Mouse (Mus musculus): ENCODE data around the gene Clec16a. TPM values are rescaled to one million over a fixed set of nuclear protein-coding genes. Genes with fewer than 3 reads are reported as not detected.

Clec16a gene
- polyA plus RNA-seq (2014; fragmentation: Nextera tagmentation; extraction: Ambion mirVana), result 67.1 and 68.7 TPM in 2 replicates

DNA sequence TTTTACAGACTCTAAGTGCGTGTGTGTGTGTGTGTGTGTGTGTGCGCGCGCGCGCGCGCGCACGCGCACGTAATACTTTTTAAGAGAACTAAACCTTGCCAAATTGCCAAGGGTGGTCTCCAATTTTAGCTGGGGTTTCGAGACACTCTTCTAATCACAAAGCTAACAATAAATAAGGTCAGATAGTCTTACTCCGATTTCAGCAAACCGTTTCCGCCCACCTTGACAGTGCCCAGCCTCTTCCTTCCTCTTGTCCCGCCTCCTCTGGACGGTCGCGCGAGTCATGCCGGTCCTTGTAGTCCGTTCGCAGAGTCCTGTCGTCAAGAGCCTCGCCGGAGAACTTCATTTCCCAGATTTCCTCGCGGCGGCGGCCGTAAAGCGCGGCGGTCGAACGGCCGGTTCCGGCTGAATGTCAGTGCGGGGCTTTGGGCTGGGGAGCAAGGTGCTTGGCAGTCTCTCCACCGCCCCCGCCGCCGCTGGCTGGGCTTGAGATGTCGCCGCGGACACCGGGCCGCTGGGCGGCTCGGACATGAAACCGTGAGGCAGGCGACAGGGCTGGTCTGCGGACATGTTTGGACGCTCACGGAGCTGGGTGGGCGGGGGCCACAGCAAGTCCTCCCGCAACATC, at the start of gene Clec16a:
Clec16a (plus strand) TSS at position 345 of the 628 bp plus-strand sequence.
- WGBS, result under 1% methylated on average over 58 of the region's 58 CpGs
- H3K36me3 ChIP-seq (replicated peaks; ENCODE audit: control insufficient read depth, insufficient read depth), result no peaks in the 10 kb centered on the region
- H3K4me3 ChIP-seq (replicated peaks; ENCODE audit: low read length), result peak within 1 kb of the TSS; percentile 97
- H3K4me2 ChIP-seq (replicated peaks), result peak within 1 kb of the TSS; percentile 58
- H3K9ac ChIP-seq, result peak within 1 kb of the TSS; percentile 91
- peak; percentile 94 for DNase-seq (ENCODE audit: low spot score)
- H3K27ac ChIP-seq, result peak within 1 kb of the TSS; percentile 49; the same call in 1 of the 2 replicates
- H3K9me3 ChIP-seq (ENCODE audit: control insufficient read depth, low read length), result no peaks in the 10 kb centered on the region
- H3K4me1 ChIP-seq (replicated peaks; ENCODE audit: control insufficient read depth, insufficient read depth, low read length), result peaks cover 33% of the 10 kb centered on the region
- ATAC-seq (ENCODE audit: low FRiP score), result peak; percentile 93
- no peaks in the 10 kb centered on the region for H3K27me3 ChIP-seq (ENCODE audit: control insufficient read depth, insufficient read depth, low read length)

DNA sequence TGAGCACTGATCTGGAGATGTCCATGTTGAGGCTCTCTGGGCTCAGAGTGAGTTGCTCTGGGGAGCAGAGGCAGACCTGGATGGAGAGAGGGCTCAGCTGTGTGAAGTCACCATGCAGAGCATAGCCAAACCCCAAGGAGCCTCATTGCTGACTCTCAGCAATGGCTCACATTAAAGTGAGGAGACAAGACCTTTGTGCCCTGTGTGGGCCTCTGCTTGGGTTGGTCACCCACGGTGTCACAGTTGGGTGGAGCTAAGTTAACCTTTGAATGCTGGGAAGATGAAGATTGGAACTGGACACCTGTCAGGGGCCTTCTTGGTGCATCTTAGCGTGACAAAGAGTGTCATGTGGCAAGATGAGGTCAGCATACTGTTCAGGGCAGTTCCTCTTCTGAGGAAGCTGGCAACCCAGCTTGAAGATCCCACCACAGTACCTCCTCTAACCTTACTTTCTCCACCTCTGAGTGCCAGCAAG, 49.3 kb upstream of the Clec16a start:
- H3K9ac ChIP-seq, result no peak overlapping the region
- no peaks in the 10 kb centered on the region for H3K4me1 ChIP-seq (replicated peaks; ENCODE audit: control insufficient read depth, insufficient read depth, low read length)
- H3K4me2 ChIP-seq (replicated peaks), result no peak overlapping the region
- H3K4me3 ChIP-seq (replicated peaks; ENCODE audit: low read length), result no peak overlapping the region
- H3K27me3 ChIP-seq (ENCODE audit: control insufficient read depth, insufficient read depth, low read length), result no peaks in the 10 kb centered on the region
- H3K36me3 ChIP-seq (replicated peaks; ENCODE audit: control insufficient read depth, insufficient read depth), result no peaks in the 10 kb centered on the region
- DNase-seq (ENCODE audit: low spot score) (no peak), ATAC-seq (ENCODE audit: low FRiP score) (no peak)
- WGBS, result 69% methylated on average over 2 of the region's 2 CpGs
- H3K9me3 ChIP-seq (ENCODE audit: control insufficient read depth, low read length), result no peaks in the 10 kb centered on the region
- no peak overlapping the region for H3K27ac ChIP-seq

- Histone ChIP-seq H3K27ac (no peak overlapping the region), H3K4me1 (replicated peaks; ENCODE audit: control insufficient read depth, insufficient read depth, low read length) (no peaks in the 10 kb centered on the region), H3K27me3 (ENCODE audit: control insufficient read depth, insufficient read depth, low read length) (no peaks in the 10 kb centered on the region), H3K4me3 (replicated peaks; ENCODE audit: low read length) (no peak overlapping the region), H3K9me3 (ENCODE audit: control insufficient read depth, low read length) (no peaks in the 10 kb centered on the region), H3K9ac (no peak overlapping the region), H3K4me2 (replicated peaks) (no peak overlapping the region), H3K36me3 (replicated peaks; ENCODE audit: control insufficient read depth, insufficient read depth) (no peaks in the 10 kb centered on the region)
- DNase-seq (ENCODE audit: low spot score), result no peak
- WGBS, result 63% methylated on average over 5 of the region's 5 CpGs
- no peak for ATAC-seq (ENCODE audit: low FRiP score)
These were observed 47.0 kb upstream of the Clec16a start for GRCm38 (mm10) chr16:10498096-10498602.

- Histone ChIP-seq H3K9me3 (ENCODE audit: control insufficient read depth, low read length) (no peaks in the 10 kb centered on the region), H3K4me3 (replicated peaks; ENCODE audit: low read length) (no peak overlapping the region), H3K36me3 (replicated peaks; ENCODE audit: control insufficient read depth, insufficient read depth) (no peaks in the 10 kb centered on the region), H3K4me1 (replicated peaks; ENCODE audit: control insufficient read depth, insufficient read depth, low read length) (no peaks in the 10 kb centered on the region), H3K27me3 (ENCODE audit: control insufficient read depth, insufficient read depth, low read length) (no peaks in the 10 kb centered on the region), H3K4me2 (replicated peaks) (no peak overlapping the region), H3K9ac (no peak overlapping the region), H3K27ac (no peak overlapping the region)
- 58% methylated on average over 1 of the region's 1 CpGs for WGBS
- no peak for ATAC-seq (ENCODE audit: low FRiP score)
- no peak for DNase-seq (ENCODE audit: low spot score)
These were observed 46.0 kb upstream of the Clec16a start for GRCm38 (mm10) chr16:10499122-10499521.

- Histone ChIP-seq H3K27me3 (ENCODE audit: control insufficient read depth, insufficient read depth, low read length) (no peaks in the 10 kb centered on the region), H3K36me3 (replicated peaks; ENCODE audit: control insufficient read depth, insufficient read depth) (no peaks in the 10 kb centered on the region), H3K9ac (no peak overlapping the region), H3K4me2 (replicated peaks) (no peak overlapping the region), H3K9me3 (ENCODE audit: control insufficient read depth, low read length) (no peaks in the 10 kb centered on the region), H3K4me1 (replicated peaks; ENCODE audit: control insufficient read depth, insufficient read depth, low read length) (no peaks in the 10 kb centered on the region), H3K27ac (no peak overlapping the region), H3K4me3 (replicated peaks; ENCODE audit: low read length) (no peak overlapping the region)
- DNase-seq (ENCODE audit: low spot score), result peak; percentile 51
- WGBS, result 21% methylated on average over 8 of the region's 8 CpGs
- no peak for ATAC-seq (ENCODE audit: low FRiP score)
These were observed 43.3 kb upstream of the Clec16a start for GRCm38 (mm10) chr16:10501865-10502264.

- 72% methylated on average over 2 of the region's 2 CpGs for WGBS
- H3K36me3 ChIP-seq (replicated peaks; ENCODE audit: control insufficient read depth, insufficient read depth), result no peaks in the 10 kb centered on the region
- H3K4me1 ChIP-seq (replicated peaks; ENCODE audit: control insufficient read depth, insufficient read depth, low read length), result no peaks in the 10 kb centered on the region
- H3K27ac ChIP-seq, result no peak overlapping the region
- H3K4me2 ChIP-seq (replicated peaks), result no peak overlapping the region
- ATAC-seq (ENCODE audit: low FRiP score) (no peak), DNase-seq (ENCODE audit: low spot score) (no peak)
- H3K27me3 ChIP-seq (ENCODE audit: control insufficient read depth, insufficient read depth, low read length), result no peaks in the 10 kb centered on the region
- no peak overlapping the region for H3K4me3 ChIP-seq (replicated peaks; ENCODE audit: low read length)
- no peak overlapping the region for H3K9ac ChIP-seq
- H3K9me3 ChIP-seq (ENCODE audit: control insufficient read depth, low read length), result no peaks in the 10 kb centered on the region
These were observed 42.1 kb upstream of the Clec16a start for GRCm38 (mm10) chr16:10503058-10503457.

DNA sequence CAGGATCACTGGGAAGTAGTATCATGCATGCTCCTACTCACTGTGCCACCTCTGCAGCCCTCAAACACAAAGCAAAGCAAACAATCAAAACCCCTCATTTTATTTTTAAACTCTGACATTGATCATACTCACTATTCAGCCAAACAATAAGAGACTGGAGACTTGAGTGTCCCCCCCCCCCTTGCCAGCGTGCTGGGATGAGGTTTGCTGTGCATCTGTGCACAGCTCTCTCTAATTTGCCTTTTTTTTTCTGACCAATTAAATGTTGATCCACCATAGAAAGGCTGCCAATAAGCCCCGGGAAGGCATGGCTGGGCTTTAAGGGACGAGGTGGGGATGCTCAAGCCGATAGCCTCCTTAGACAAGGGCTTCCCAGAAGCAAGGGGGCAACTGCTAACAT, 37.7 kb upstream of the Clec16a start:
- H3K27me3 ChIP-seq (ENCODE audit: control insufficient read depth, insufficient read depth, low read length), result no peaks in the 10 kb centered on the region
- H3K4me3 ChIP-seq (replicated peaks; ENCODE audit: low read length), result no peak overlapping the region
- H3K9me3 ChIP-seq (ENCODE audit: control insufficient read depth, low read length), result no peaks in the 10 kb centered on the region
- no peak for DNase-seq (ENCODE audit: low spot score)
- no peak overlapping the region for H3K4me2 ChIP-seq (replicated peaks)
- no peaks in the 10 kb centered on the region for H3K4me1 ChIP-seq (replicated peaks; ENCODE audit: control insufficient read depth, insufficient read depth, low read length)
- H3K9ac ChIP-seq, result no peak overlapping the region
- ATAC-seq (ENCODE audit: low FRiP score), result no peak
- no peak overlapping the region for H3K27ac ChIP-seq
- 45% methylated on average over 4 of the region's 4 CpGs for WGBS
- H3K36me3 ChIP-seq (replicated peaks; ENCODE audit: control insufficient read depth, insufficient read depth), result no peaks in the 10 kb centered on the region

DNA sequence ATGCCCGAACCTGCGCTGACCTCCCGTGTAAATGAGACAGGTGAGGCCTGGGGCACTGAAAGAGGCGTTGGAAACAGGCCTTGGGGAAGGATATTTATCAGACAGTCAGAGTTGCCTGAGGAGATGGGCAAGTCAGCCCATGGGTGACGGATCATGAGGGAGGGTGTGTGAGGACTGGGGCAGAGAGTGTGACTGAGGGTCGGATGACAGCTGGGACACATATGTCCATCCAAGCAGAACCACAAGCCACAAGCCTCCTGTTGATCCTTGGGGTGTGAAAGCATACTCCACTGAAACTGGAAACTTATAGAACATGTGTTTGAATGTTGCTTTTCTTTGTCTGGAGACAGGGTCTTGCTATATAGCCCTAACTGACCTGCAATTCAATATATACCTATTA, 36.4 kb upstream of the Clec16a start:
- no peak for ATAC-seq (ENCODE audit: low FRiP score)
- Histone ChIP-seq H3K9ac (no peak overlapping the region), H3K4me3 (replicated peaks; ENCODE audit: low read length) (no peak overlapping the region), H3K27ac (no peak overlapping the region), H3K4me1 (replicated peaks; ENCODE audit: control insufficient read depth, insufficient read depth, low read length) (no peaks in the 10 kb centered on the region), H3K9me3 (ENCODE audit: control insufficient read depth, low read length) (no peaks in the 10 kb centered on the region), H3K36me3 (replicated peaks; ENCODE audit: control insufficient read depth, insufficient read depth) (no peaks in the 10 kb centered on the region), H3K27me3 (ENCODE audit: control insufficient read depth, insufficient read depth, low read length) (no peaks in the 10 kb centered on the region), H3K4me2 (replicated peaks) (no peak overlapping the region)
- no peak for DNase-seq (ENCODE audit: low spot score)
- WGBS, result 78% methylated on average over 6 of the region's 6 CpGs

DNA sequence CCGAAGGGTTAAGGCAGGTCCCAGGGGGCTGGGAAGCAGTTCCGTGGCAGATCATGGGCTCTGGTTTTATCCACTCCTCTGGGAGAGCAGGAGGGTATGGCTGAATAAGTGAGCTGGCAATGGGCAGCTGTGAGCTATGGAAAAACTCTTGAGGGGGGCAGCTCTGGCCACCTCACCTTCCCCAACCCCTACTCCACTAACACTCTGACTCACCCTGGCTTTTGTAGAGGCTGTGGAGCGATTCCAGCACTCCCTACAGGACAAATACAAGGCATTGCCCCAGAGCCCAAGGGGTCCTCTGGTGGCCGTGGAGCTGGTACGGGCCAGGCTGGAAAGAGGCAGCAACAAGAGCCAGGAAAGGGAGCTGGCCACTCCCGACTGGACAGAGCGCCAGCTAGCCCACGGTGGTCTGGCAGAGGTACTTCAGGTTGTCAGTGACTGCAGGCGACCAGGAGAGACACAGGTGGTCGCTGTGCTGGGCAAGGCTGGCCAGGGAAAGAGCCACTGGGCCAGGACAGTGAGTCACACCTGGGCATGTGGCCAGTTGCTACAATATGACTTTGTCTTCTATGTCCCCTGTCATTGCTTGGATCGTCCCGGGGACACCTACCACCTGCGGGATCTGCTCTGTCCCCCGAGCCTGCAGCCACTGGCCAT, 34.5 kb upstream of the Clec16a start:
- Histone ChIP-seq H3K36me3 (replicated peaks; ENCODE audit: control insufficient read depth, insufficient read depth) (no peaks in the 10 kb centered on the region), H3K27me3 (ENCODE audit: control insufficient read depth, insufficient read depth, low read length) (no peaks in the 10 kb centered on the region), H3K9me3 (ENCODE audit: control insufficient read depth, low read length) (no peaks in the 10 kb centered on the region), H3K4me1 (replicated peaks; ENCODE audit: control insufficient read depth, insufficient read depth, low read length) (no peaks in the 10 kb centered on the region), H3K4me3 (replicated peaks; ENCODE audit: low read length) (no peak overlapping the region), H3K9ac (no peak overlapping the region), H3K27ac (no peak overlapping the region), H3K4me2 (replicated peaks) (no peak overlapping the region)
- ATAC-seq (ENCODE audit: low FRiP score) (no peak), DNase-seq (ENCODE audit: low spot score) (no peak)
- WGBS, result 67% methylated on average over 14 of the region's 14 CpGs
